Mouse (Mus musculus) heart, adult 2 months (tissue): ENCODE results near the gene Fam120a.

Experiments
- CTCF ChIP-seq: fragments of 200-600 bp; IDR thresholded peaks from 2 replicates; pipeline ENCODE4 v1.8.1; 2022; ENCODE audit warnings: antibody characterized with exemption, mild to moderate bottlenecking, moderate library complexity
- POLR2A ChIP-seq: fragments of 200-500 bp; IDR thresholded peaks from 2 replicates; pipeline ENCODE4 v1.6.1; 2011; ENCODE audit warnings: mild to moderate bottlenecking, low read depth, low read length, control low read depth; ENCODE audit not compliant: insufficient read depth

GRCm38 (mm10) chr13:49015366-49016306 is 47.8 kb upstream of the Fam120a start:
- TF ChIP-seq CTCF (no peak), POLR2A (no peak)
